Mouse (Mus musculus) neutrophil, adult 59 days (primary cell): Measurements from ENCODE around the gene Tmem176a. TPM values are rescaled to one million over a fixed set of nuclear protein-coding genes. Genes with fewer than 3 reads are reported as not detected.

Experiments
- total RNA-seq, 2 experiments: library from RNA; stranded (reverse); gene quantifications; 1 replicate in 1 of 2; 2 replicates in 1 of 2; pipeline ENCODE4 v1.2.4; 2023

Gene Tmem176a
- 10 to 100 TPM in 1 of 2 experiments, 1 to 10 TPM in 1; 8.1 to 19.0 TPM for total RNA-seq

DNA sequence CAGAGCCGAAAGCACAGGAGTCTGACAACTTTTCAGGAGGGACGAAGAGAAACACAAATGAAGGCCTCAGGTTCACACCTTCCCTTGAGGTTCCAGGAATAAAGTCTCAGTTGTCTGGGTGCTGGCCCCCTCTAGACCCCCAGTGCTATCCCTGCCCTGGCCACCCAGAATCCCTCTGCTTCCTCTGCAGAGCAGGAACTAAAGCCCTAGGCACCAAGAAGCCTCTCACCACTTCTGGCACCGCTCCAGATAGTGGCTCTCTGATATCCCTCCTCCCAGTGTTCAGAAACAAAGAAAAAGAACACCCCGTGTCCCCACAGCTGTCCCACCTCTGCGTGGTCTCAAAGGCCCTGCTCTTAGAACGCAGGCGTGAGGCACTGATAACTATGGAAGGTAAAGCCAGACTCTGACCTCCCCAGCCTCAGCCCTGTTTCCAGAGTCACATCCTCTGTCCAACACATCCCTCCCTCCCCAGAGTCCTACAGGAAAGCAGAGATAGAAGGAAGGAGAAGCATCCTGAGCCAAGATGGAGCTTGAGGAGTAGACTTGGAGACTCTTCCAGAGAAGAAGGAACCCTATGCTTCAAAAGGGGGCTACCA is at the start of gene Tmem176a:
Tmem176a (plus strand) TSS at position 549 of the 599 bp plus-strand sequence.

DNA sequence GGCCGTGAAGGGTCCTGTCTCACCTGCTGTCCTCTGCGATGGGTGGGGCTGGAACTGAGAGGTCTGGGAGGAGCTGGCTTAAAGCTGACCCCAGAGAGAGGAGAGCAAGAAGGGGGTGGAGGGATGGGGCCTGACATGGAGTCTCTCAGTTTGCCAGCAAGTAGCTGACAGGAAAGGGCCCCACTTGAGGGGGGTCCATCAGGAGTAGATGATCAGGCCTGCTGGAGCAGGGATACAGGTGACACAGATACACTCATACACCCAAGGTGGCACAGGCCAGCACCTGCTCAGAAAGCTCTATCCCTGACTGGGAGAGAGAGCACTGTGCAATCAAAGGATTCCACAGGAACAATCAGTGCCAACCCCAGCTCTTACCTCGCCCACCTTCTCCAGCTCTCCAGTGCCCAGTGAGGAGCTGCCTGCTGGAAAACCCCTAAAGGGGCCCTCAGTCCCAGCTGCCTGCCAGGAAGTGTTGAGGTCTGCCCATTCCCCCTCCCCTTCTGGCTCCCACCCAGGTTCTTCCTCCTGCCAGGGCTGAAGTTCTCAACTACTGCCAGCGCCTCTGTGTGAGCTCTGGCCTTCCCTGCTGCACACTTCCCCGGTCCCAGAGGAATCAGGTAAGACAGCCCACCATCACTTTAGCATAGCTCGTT is 380 bp downstream of the Tmem176a start, which contains the start of gene Tmem176b:
Tmem176b (minus strand) TSS at position 524 of the 653 bp plus-strand sequence.

DNA sequence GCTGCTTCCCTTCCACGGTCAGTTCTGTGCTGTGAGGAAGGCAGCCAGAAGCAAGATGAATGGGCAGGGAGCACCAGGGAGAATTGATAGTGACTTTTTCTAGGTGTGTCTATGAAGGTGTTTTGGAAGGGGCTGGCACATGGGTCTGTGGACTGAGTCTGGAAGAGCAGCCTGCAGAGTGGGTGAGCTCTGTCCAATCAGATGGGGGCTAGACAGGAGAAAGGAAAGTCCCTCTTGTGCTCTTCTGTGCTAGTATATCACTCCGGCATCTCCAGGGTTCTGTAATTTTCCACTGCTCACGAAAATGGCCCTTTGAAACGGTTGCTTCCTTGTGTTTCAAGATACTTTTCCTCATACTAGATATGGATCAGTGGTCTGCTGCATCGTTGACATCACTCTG is 31.9 kb downstream of the Tmem176a start, which contains the start of gene Aoc1:
Aoc1 (plus strand) TSS at position 301 of the 400 bp plus-strand sequence.

Other genes starting within 250 kb of the Tmem176a start
- gene Repin1, start 247.0 kb upstream of the Tmem176a start, total RNA-seq = 1 to 10 TPM; 1.8 to 5.0 TPM
- not detected for gene Gm44965, start 247.0 kb upstream of the Tmem176a start, total RNA-seq
- 1 to 10 TPM in 1 of 2 experiments, under 1 TPM in 1; 0.89 to 3.1 TPM for gene Zfp775, start 238.9 kb upstream of the Tmem176a start, total RNA-seq
- under 1 TPM in 1 of 2 experiments, not detected in 1; 0.13 TPM for gene AI854703, start 214.2 kb upstream of the Tmem176a start, total RNA-seq
- gene Gimap8, start 193.7 kb upstream of the Tmem176a start, total RNA-seq = under 1 TPM; 0.26 to 0.31 TPM
- 1 to 10 TPM; 3.6 to 4.9 TPM for gene Gimap9, start 164.8 kb upstream of the Tmem176a start, total RNA-seq
- under 1 TPM; 0.66 to 0.95 TPM for gene Gimap4, start 156.4 kb upstream of the Tmem176a start, total RNA-seq
- 1 to 10 TPM; 5.0 to 5.9 TPM for gene Gimap6, start 132.7 kb upstream of the Tmem176a start, total RNA-seq
- not detected for gene Gm28053, start 122.3 kb upstream of the Tmem176a start, total RNA-seq
- under 1 TPM in 1 of 2 experiments, not detected in 1; 0.56 TPM for gene Gimap7, start 122.3 kb upstream of the Tmem176a start, total RNA-seq
- 1 to 10 TPM in 1 of 2 experiments, under 1 TPM in 1; 0.93 to 1.1 TPM for gene Gimap1, start 101.9 kb upstream of the Tmem176a start, total RNA-seq
- 1 to 10 TPM; 1.1 to 1.4 TPM for gene Gimap5, start 94.7 kb upstream of the Tmem176a start, total RNA-seq
- 1 to 10 TPM in 1 of 2 experiments, under 1 TPM in 1; 0.89 to 1.3 TPM for gene Gimap3, start 70.1 kb upstream of the Tmem176a start, total RNA-seq
- gene Tmem176b, start 577 bp downstream of the Tmem176a start, total RNA-seq = 10 to 100 TPM; 19.5 to 23.8 TPM
- not detected for gene Aoc1, start 32.0 kb downstream of the Tmem176a start, total RNA-seq
- gene 1600015I10Rik, start 89.0 kb downstream of the Tmem176a start, total RNA-seq = under 1 TPM in 1 of 2 experiments, not detected in 1; 0.13 TPM
- not detected for gene Doxl2, start 134.0 kb downstream of the Tmem176a start, total RNA-seq
- not detected for gene Svs1, start 145.9 kb downstream of the Tmem176a start, total RNA-seq
- under 1 TPM; 0.42 to 0.84 TPM for gene Gpnmb, start 195.6 kb downstream of the Tmem176a start, total RNA-seq
- 10 to 100 TPM; 19.2 to 20.8 TPM for gene Malsu1, start 232.9 kb downstream of the Tmem176a start, total RNA-seq